In the genomic region with DNA sequence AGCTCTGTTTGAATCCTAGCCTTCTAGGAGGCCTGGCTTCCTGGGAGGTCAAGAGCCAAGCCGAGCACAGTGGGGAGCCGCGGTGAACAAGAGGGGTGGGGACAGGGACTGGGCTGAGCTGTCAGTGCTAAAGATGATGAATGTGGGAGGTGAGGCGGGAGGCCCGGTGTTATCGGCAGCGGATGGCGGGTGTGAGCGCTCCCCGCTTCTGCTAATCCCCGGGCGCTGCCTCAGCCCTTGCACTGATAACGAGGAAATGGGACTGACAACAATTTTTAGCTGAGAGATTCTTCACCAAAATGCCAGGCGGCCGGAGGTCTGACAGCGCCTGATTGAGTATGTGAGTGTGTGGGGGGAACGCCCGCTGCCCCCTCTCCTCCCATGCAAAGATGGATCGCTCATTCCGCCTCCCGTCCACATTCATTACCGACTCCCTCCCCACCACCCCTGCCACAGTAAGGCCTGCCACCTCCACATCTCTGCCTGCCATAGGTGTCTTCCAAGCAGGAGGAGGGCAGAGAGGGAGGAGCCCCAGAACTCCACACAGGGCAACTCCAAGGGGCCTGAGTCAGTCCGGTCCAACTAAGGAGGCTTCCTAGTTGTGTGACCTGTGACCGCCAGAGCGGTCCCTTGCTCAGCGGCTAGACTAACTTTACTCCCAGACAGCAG, we compare ENCODE assay signal across 9 mouse cellular contexts.
DNase-seq lines count a peak whose midpoint lies in the region; ATAC-seq and TF ChIP-seq lines count a peak whose summit lies in the region.
"Had no signal": no experiment of that assay in that cellular context is flagged by ENCODE, and none has a peak within 500 bp of the region (broad histone marks: within the 10 kb centered on the region; RNA-seq: fewer than 3 reads in every experiment).

No protein-coding gene starts in this region.

- intact Hi-C loops in gastrocnemius, adult 2 months (cut with DNase I) = loop anchor here (2.0 kb wide), 1 partner anchor 42 kb away; no protein-coding TSS in a partner anchor

- H3K4me3 ChIP-seq in heart, embryonic 14.5 days (ENCODE audit: control insufficient read depth in 1 of 2, insufficient read depth in 1 of 2, low read depth in 1 of 2, low read length in 2 of 2) = peak overlapping the region in 1 of 2 experiments; percentile 14; a peak in 2 of 4 replicates
- no peak overlapping the region for H3K4me3 ChIP-seq in limb, embryonic 13.5 days
- H3K4me3 ChIP-seq in neural tube, embryonic 15.5 days (replicated peaks) = no peak overlapping the region
- H3K4me3 ChIP-seq in gastrocnemius, adult 2 months = no peak overlapping the region

- peaks cover 54% of the 10 kb centered on the region for H3K27me3 ChIP-seq in heart, embryonic 14.5 days (ENCODE audit: control insufficient read depth, insufficient read depth, low read length)
- H3K27me3 ChIP-seq in limb, embryonic 13.5 days = peaks cover 60% of the 10 kb centered on the region
- H3K27me3 ChIP-seq in neural tube, embryonic 15.5 days (replicated peaks) = peaks cover 63% of the 10 kb centered on the region
- H3K27me3 ChIP-seq: CH12.LX had no signal

- H3K9ac ChIP-seq in heart, embryonic 14.5 days (ENCODE audit: low read length) = no peak overlapping the region
- peak overlapping the region; percentile 53; the same call in 1 of the 2 replicates for H3K9ac ChIP-seq in limb, embryonic 13.5 days
- H3K9ac ChIP-seq in neural tube, embryonic 15.5 days (replicated peaks) = no peak overlapping the region

- no peaks in the 10 kb centered on the region for H3K36me3 ChIP-seq in heart, embryonic 14.5 days (ENCODE audit: control insufficient read depth, insufficient read depth, low read length)
- 0 out of 2 replicates have a peak, but pooled peaks cover 3% of the 10 kb centered on the region for H3K36me3 ChIP-seq in limb, embryonic 13.5 days
- no peaks in the 10 kb centered on the region for H3K36me3 ChIP-seq in neural tube, embryonic 15.5 days

- no peak for TF ChIP-seq CTCF in gastrocnemius, adult 2 months (IDR thresholded peaks at IDR 0.05)

- 4% methylated on average over 26 of the region's 26 CpGs for WGBS in heart, embryonic 14.5 days
- WGBS in limb, embryonic 13.5 days = 7% methylated on average over 26 of the region's 26 CpGs
- WGBS in neural tube, embryonic 15.5 days = 9% methylated on average over 26 of the region's 26 CpGs

- ATAC-seq in heart, embryonic 14.5 days (ENCODE audit: insufficient number of reproducible peaks, insufficient read depth, low FRiP score, low read depth) = 0 out of 2 replicates have a peak, but pooled peaks have one; percentile 27
- ATAC-seq in limb, embryonic 13.5 days (ENCODE audit: low FRiP score, low read depth) = no peak
- 0 out of 2 replicates have a peak, but pooled peaks have one; percentile 47 for ATAC-seq in neural tube, embryonic 15.5 days (ENCODE audit: low FRiP score)
- no peak for ATAC-seq in frontal cortex, adult (ENCODE audit: low TSS enrichment)

- peaks cover 8 to 11% of the 10 kb centered on the region in 2 experiments; a peak in 3 of 4 replicates for H3K4me1 ChIP-seq in heart, embryonic 14.5 days (ENCODE audit: control insufficient read depth in 2 of 2, insufficient read depth in 2 of 2, low read length in 2 of 2)
- H3K4me1 ChIP-seq in limb, embryonic 13.5 days = peaks cover 64% of the 10 kb centered on the region
- peaks cover 34% of the 10 kb centered on the region for H3K4me1 ChIP-seq in neural tube, embryonic 15.5 days

- peak overlapping the region; percentile 59 for H3K4me2 ChIP-seq in heart, embryonic 14.5 days (ENCODE audit: low read length)
- peak overlapping the region; percentile 31 for H3K4me2 ChIP-seq in limb, embryonic 13.5 days (replicated peaks)
- peak overlapping the region; percentile 22; the same call in 1 of the 2 replicates for H3K4me2 ChIP-seq in neural tube, embryonic 15.5 days

- no peak overlapping the region for H3K27ac ChIP-seq in heart, embryonic 14.5 days (replicated peaks in 1 of 2; ENCODE audit: control insufficient read depth in 1 of 2, insufficient read depth in 1 of 2, low read depth in 2 of 2, low read length in 2 of 2)
- no peak overlapping the region for H3K27ac ChIP-seq in limb, embryonic 13.5 days
- H3K27ac ChIP-seq in neural tube, embryonic 15.5 days (replicated peaks) = no peak overlapping the region
- no peak overlapping the region for H3K27ac ChIP-seq in gastrocnemius, adult 2 months

- no peak for DNase-seq in heart, adult 8-10 months (ENCODE audit: low spot score)
- DNase-seq in c-Kit-positive CD71-positive TER-119-positive erythroid progenitor cells, embryonic 14.5 days (ENCODE audit: low spot score) = peak; percentile 84
- no peak for DNase-seq in kidney, adult 9 months
- DNase-seq in gastrocnemius, adult 2 months = no peak

- H3K9me3 ChIP-seq in heart, embryonic 14.5 days (ENCODE audit: control insufficient read depth, low read length) = no peaks in the 10 kb centered on the region
- H3K9me3 ChIP-seq in limb, embryonic 13.5 days = no peaks in the 10 kb centered on the region
- no peaks in the 10 kb centered on the region for H3K9me3 ChIP-seq in neural tube, embryonic 15.5 days (replicated peaks)

Comparison
In these comparisons a context has a peak if more than half of its experiments do, and no peak if none do; other contexts are left out.
1. ATAC-seq: peak in heart, embryonic 14.5 days (single experiment) and neural tube, embryonic 15.5 days (single experiment); none in limb, embryonic 13.5 days (single experiment) and frontal cortex, adult (single experiment).
2. Peak in every context shown above with its lines, with median percentiles within 50 percentile points of each other: H3K4me2 ChIP-seq.